Mouse (Mus musculus) brain, embryonic 14.5 days (tissue): ENCODE measurements around the gene Runx3.

ENCODE experiments used
- CTCF ChIP-seq: fragments of 200-500 bp; IDR thresholded peaks from 2 replicates; pipeline ENCODE4 v1.5.1; 2012; ENCODE audit warnings: inconsistent platforms, mild to moderate bottlenecking, moderate library complexity, borderline replicate concordance; ENCODE audit not compliant: insufficient read depth, insufficient read length; ENCODE audit errors: extremely low read depth
- POLR2A ChIP-seq: fragments of 200-500 bp; IDR thresholded peaks from 2 replicates; pipeline ENCODE4 v1.6.1; 2012; ENCODE audit warnings: mild to moderate bottlenecking, inconsistent platforms, borderline replicate concordance; ENCODE audit not compliant: poor library complexity, insufficient read depth, insufficient read length, severe bottlenecking; ENCODE audit errors: extremely low read depth

DNA sequence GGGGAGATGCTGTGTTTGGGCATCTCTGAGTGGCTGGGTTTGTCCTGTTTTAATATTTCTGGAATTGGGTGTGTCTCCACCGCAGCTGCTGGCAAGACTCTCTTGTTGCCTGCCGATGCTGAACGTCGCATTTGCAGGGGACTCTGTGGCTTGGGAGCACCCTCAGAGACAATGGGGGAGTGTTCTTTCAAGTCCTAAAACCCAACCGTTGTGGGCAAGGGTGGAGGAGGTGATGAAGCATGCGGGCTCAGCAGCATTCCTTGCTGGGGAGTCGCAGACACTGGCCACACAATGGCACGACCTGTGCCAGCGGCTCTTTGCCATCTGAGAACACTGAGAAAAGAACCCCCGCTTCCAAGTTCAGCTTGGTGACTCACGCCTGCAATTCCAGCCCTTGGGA lies 71.2 kb downstream of the Runx3 start:
- TF ChIP-seq POLR2A (no peak), CTCF (no peak)
